Comparison of ENCODE assay signal across 7 mouse cellular contexts in the genomic region with DNA sequence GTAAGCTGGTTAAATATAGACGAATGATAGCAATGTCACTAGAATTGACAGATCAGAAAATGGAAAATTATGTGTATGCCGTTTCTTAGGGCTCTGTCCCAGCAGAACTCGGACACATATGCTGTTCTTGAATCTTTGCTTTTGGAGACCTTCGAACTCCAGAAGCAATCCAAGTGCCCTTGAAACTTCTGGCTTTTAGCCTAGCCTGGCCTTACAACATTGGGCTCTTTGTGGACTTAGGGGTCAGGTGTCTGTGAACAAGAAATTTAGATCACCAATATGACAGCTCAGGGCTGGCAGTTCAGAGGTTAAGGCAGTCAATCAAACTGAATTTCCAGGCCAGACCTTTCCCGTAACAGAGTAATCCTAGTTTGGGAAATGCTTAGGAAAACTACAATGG. TPM values are rescaled to one million over a fixed set of nuclear protein-coding genes. Genes with fewer than 3 reads are reported as not detected.
DNase-seq lines count a peak whose midpoint lies in the region; ATAC-seq lines count a peak whose summit lies in the region.

No protein-coding gene starts in this region.

- H3K36me3 ChIP-seq in megakaryocyte, embryonic 14.5 days (replicated peaks; ENCODE audit: low read length): peaks cover 13% of the 10 kb centered on the region
- no peaks in the 10 kb centered on the region for H3K36me3 ChIP-seq in forebrain, embryonic 16.5 days (ENCODE audit: control insufficient read depth, insufficient read depth)
- H3K36me3 ChIP-seq in liver, embryonic 11.5 days (ENCODE audit: control insufficient read depth, insufficient read depth, low read length): no peaks in the 10 kb centered on the region

- no peak overlapping the region for H3K9ac ChIP-seq in forebrain, embryonic 16.5 days (replicated peaks; ENCODE audit: low read depth, low read length)
- peak overlapping the region; percentile 92; the same call in 1 of the 2 replicates for H3K9ac ChIP-seq in liver, embryonic 11.5 days (ENCODE audit: low read depth, low read length)

- H3K4me2 ChIP-seq in forebrain, embryonic 16.5 days (ENCODE audit: low read length): peak overlapping the region; percentile 88
- peak overlapping the region; percentile 88 for H3K4me2 ChIP-seq in liver, embryonic 11.5 days

- H3K4me3 ChIP-seq in megakaryocyte, embryonic 14.5 days (replicated peaks): peak overlapping the region; percentile 98
- peak overlapping the region; percentile 88; the same call in 1 of the 2 replicates for H3K4me3 ChIP-seq in forebrain, embryonic 16.5 days (replicated peaks; ENCODE audit: low read length)
- H3K4me3 ChIP-seq in liver, embryonic 11.5 days (ENCODE audit: low read depth, low read length): peak overlapping the region; percentile 97

- peaks cover 57% of the 10 kb centered on the region for H3K4me1 ChIP-seq in megakaryocyte, embryonic 14.5 days
- H3K4me1 ChIP-seq in forebrain, embryonic 16.5 days (replicated peaks; ENCODE audit: control insufficient read depth, insufficient read depth, low read length): peaks cover 27% of the 10 kb centered on the region
- H3K4me1 ChIP-seq in liver, embryonic 11.5 days (replicated peaks; ENCODE audit: control insufficient read depth, insufficient read depth, low read length): peaks cover 20% of the 10 kb centered on the region

- no peaks in the 10 kb centered on the region for H3K9me3 ChIP-seq in megakaryocyte, embryonic 14.5 days
- H3K9me3 ChIP-seq in forebrain, embryonic 16.5 days (ENCODE audit: control insufficient read depth, low read length): no peaks in the 10 kb centered on the region
- H3K9me3 ChIP-seq in liver, embryonic 11.5 days (ENCODE audit: control insufficient read depth, low read length): no peaks in the 10 kb centered on the region

- WGBS in forebrain, embryonic 16.5 days: 72% methylated on average over 5 of the region's 5 CpGs
- 68% methylated on average over 5 of the region's 5 CpGs for WGBS in liver, embryonic 11.5 days

- DNase-seq in liver, embryonic 11.5 days (ENCODE audit: low spot score): no peak
- DNase-seq in frontal cortex, postnatal 14 days (ENCODE audit: low spot score in 2 of 2): no peak
- DNase-seq in right cerebral cortex, postnatal 36 days (ENCODE audit: low spot score in 2 of 2): no peak
- no peak for DNase-seq in frontal cortex, postnatal 25 days (ENCODE audit: low spot score in 2 of 2)

- H3K27ac ChIP-seq in forebrain, embryonic 16.5 days (ENCODE audit: low read length): no peak overlapping the region
- H3K27ac ChIP-seq in liver, embryonic 11.5 days (ENCODE audit: low read depth, low read length): no peak overlapping the region

- no peaks in the 10 kb centered on the region for H3K27me3 ChIP-seq in megakaryocyte, embryonic 14.5 days (replicated peaks)
- H3K27me3 ChIP-seq in forebrain, embryonic 16.5 days (replicated peaks; ENCODE audit: control insufficient read depth, insufficient read depth, low read length): no peaks in the 10 kb centered on the region
- H3K27me3 ChIP-seq in liver, embryonic 11.5 days (replicated peaks; ENCODE audit: control insufficient read depth, insufficient read depth, low read length): no peaks in the 10 kb centered on the region

- no peak for ATAC-seq in megakaryocyte, adult 5-6 weeks (ENCODE audit: poor library complexity, severe bottlenecking)
- ATAC-seq in forebrain, embryonic 16.5 days: no peak
- ATAC-seq in liver, embryonic 11.5 days (replicated peaks; ENCODE audit: low FRiP score): no peak

RNA-seq across cellular contexts. Expression of gene Gan, which starts 1.1 kb away (rescaled TPM):
- polyA plus RNA-seq in megakaryocyte, embryonic 14.5 days (2012; ENCODE audit: insufficient read depth, low replicate concordance): 1.7 and 2.1 TPM in 2 replicates
- total RNA-seq in megakaryocyte, adult 5-6 weeks (2015): 4.6 and 5.4 TPM in 2 replicates
- 4.6 and 4.8 TPM in 2 replicates for total RNA-seq in megakaryocyte, adult 5-6 weeks (2017)
- polyA plus RNA-seq in forebrain, embryonic 16.5 days (2015; fragmentation: Nextera tagmentation; extraction: Ambion mirVana): 3.5 and 3.7 TPM in 2 replicates
- polyA plus RNA-seq in liver, embryonic 11.5 days (2014; fragmentation: Nextera tagmentation; extraction: Ambion mirVana): 2.0 and 2.1 TPM in 2 replicates
